Mouse (Mus musculus) forebrain, postnatal 0 days (tissue): ENCODE measurements around the gene Tnfsf13. TPM values are rescaled to one million over a fixed set of nuclear protein-coding genes. Genes with fewer than 3 reads are reported as not detected.

Source experiments
- ATAC-seq: fragments of 200-750 bp; cut with Nextera tagmentation; 2 replicates; pipeline ENCODE4 v1.8.0; 2017; ENCODE audit warnings: mild to moderate bottlenecking, moderate library complexity
- DNase-seq: peaks from one replicate; pipeline ENCODE4 v3.0.0-alpha.2; 2015
- H3K27ac ChIP-seq: fragments of 300-500 bp; sonication (generic); 2 replicates; pipeline ENCODE4 v1.5.1; 2014; ENCODE audit warnings: low read depth, mild to moderate bottlenecking, antibody characterized with exemption, low read length, moderate library complexity, mixed read lengths
- H3K27me3 ChIP-seq: fragments of 300-500 bp; sonication (generic); 2 replicates; pipeline ENCODE4 v1.6.1; 2014; ENCODE audit warnings: mild to moderate bottlenecking, low read length, mixed read lengths; ENCODE audit not compliant: insufficient read depth
- H3K36me3 ChIP-seq: fragments of 300-500 bp; sonication (generic); 2 replicates; pipeline ENCODE4 v1.6.1; 2014; ENCODE audit warnings: mild to moderate bottlenecking, moderate library complexity; ENCODE audit not compliant: insufficient read depth
- H3K4me1 ChIP-seq: fragments of 300-500 bp; sonication (generic); 2 replicates; pipeline ENCODE4 v1.6.1; 2014; ENCODE audit warnings: antibody characterized with exemption; ENCODE audit not compliant: insufficient read depth
- H3K4me2 ChIP-seq: fragments of 300-500 bp; sonication (generic); 2 replicates; pipeline ENCODE4 v1.6.1; 2014; ENCODE audit warnings: low read depth, mild to moderate bottlenecking, moderate library complexity
- H3K4me3 ChIP-seq: fragments of 300-500 bp; sonication (generic); 2 replicates; pipeline ENCODE4 v1.5.1; 2014; ENCODE audit warnings: low read depth, low read length, mixed read lengths
- H3K9ac ChIP-seq: fragments of 300-500 bp; sonication (generic); 2 replicates; pipeline ENCODE4 v1.6.1; 2014; ENCODE audit warnings: mild to moderate bottlenecking
- H3K9me3 ChIP-seq: fragments of 300-500 bp; sonication (generic); 2 replicates; pipeline ENCODE4 v1.6.1; 2016; ENCODE audit warnings: low read length
- CTCF ChIP-seq: sonication (generic); IDR thresholded peaks from 2 replicates; pipeline ENCODE4 v1.5.1; 2016; ENCODE audit warnings: antibody characterized with exemption, control low read depth, low read depth
- WGBS: fragments of 180-500 bp; shearing (Covaris S2); extraction: QIAGEN DNeasy Blood & Tissue Kit; methylation state at CpG from one replicate; pipeline ENCODE4 v1.1.7; 2014; 5-methylcytosine and 5-hydroxymethylcytosine counted together
- polyA plus RNA-seq: library from polyadenylated mRNA; unstranded; fragments of >200 nt; fragmentation: Nextera tagmentation; extraction: Ambion mirVana; gene quantifications from 2 replicates; pipeline ENCODE4 v1.2.1, GENCODE M21; 2015
- total RNA-seq: library from RNA; depleted of rRNA; stranded (reverse); fragments of >200 nt; gene quantifications from 2 replicates; pipeline ENCODE4 v1.2.3, GENCODE M21; 2014

Gene Tnfsf13
- total and polyA plus RNA-seq, 2 experiments from 2014 or later, result 0.61 TPM; not detected in 1

DNA sequence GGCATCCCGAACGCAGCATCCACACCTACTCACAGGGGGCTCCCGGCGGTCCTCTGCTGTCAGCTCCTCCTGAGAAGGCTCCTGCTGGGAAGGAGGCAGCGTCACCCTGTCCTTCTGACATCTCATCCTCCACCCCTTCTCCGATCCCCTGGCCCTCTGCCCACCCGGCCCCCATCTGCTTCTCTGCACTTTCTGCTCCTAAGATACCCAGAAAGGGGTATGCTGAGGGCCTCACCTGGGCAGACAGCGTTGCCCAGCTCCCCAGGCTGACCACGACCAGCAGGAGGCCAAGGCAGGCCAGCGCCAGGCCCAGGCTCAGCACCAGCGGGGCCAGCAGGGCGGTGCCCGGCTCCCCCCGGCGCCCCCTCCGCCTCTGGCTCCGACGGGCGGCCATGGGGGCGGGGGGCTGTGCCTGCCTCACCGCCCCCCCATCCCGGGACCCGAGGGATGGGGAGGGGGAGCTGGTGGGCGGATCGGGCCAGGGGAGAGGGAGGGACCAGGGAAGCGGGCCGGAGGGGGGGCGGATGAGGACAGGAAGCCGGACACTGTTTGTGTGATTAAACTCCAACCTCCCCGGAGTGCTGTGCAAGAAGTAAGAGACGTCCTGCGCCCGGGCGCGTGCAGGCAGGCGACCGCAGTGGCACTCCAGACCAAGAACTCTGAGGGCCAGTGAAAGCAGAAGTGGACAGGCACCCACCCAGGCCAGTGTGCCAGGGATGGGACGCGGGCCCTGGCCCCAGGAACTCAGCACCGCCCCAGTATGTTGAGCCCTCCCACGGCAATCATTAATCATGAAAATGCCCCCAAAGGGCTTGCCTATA lies 10.0 kb upstream of the Tnfsf13 start, which contains the start of the genes Tnfsf12 and Tnfsfm13:
TSS of gene Tnfsf12 (minus strand) at position 489 of the 821 bp plus-strand sequence.
TSS of gene Tnfsfm13 (minus strand) at position 738 of the 821 bp plus-strand sequence.
- Histone ChIP-seq H3K27me3 (no peaks in the 10 kb centered on the region), H3K4me2 (peak within 1 kb of the TSS; percentile 95), H3K4me1 (peaks cover 12% of the 10 kb centered on the region; the same call in 1 of the 2 replicates), H3K27ac (0 out of 2 replicates have a peak within 1 kb of the TSS, but pooled peaks have one; percentile 9), H3K36me3 (no peaks in the 10 kb centered on the region), H3K9me3 (no peaks in the 10 kb centered on the region), H3K9ac (peak within 1 kb of the TSS; percentile 64), H3K4me3 (peak within 1 kb of the TSS; percentile 47)
- ATAC-seq (peak; percentile 50), DNase-seq (peak; percentile 32)
- peak; percentile 12; the same call in 1 of the 2 replicates for TF ChIP-seq CTCF
- whole genome bisulfite sequencing, result 2% methylated on average over 40 of the region's 41 CpGs

DNA sequence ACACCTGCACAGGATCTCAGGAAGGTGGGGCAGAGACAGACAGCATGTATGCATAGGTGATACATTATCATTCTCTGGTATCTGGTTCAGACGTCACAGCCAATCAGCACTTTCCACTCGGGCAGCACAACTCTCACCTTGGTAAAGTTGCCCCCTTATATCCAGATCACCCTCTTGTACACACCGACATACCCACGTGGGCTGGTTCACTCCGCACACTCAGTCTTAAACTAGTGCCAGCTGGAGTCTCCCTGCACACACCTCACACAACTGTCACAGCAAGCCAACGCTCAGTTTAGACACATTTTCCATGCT lies 9.4 kb upstream of the Tnfsf13 start:
- Histone ChIP-seq H3K36me3 (no peaks in the 10 kb centered on the region), H3K9ac (peak overlapping the region; percentile 64), H3K4me3 (peak overlapping the region; percentile 47), H3K9me3 (no peaks in the 10 kb centered on the region), H3K4me2 (peak overlapping the region; percentile 95), H3K4me1 (peaks cover 12% of the 10 kb centered on the region; the same call in 1 of the 2 replicates), H3K27ac (0 out of 2 replicates have a peak overlapping the region, but pooled peaks have one; percentile 9), H3K27me3 (no peaks in the 10 kb centered on the region)
- ATAC-seq, result peak; percentile 47; the same call in 1 of the 2 replicates
- no peak for DNase-seq
- 16% methylated on average over 6 of the region's 6 CpGs for WGBS
- TF ChIP-seq CTCF, result no peak

DNA sequence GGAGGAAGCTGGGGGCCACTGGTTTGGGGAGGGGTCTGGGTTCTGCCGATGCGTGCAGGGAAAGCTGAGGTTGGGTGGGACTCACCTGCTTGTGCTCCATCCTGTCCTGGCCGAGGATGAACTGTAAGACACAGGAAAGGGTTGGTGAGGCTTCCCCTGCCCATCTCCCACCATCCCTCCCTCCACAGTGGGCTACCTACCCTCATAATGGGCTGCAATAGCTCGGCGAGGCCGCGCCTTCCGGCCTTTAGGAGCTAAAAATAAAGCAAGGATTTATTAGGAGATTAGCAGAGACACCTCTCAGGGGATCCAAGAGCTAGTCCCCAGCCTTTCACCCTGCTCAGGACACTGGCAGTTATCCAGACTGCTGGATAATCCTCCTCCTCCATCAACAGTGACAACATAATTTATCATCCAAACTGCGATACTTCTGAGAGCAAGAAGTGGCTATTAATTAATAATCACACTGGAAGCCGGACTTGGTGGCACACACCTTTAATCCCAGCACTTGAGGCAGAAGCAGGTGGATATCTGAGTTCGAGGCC lies 7.9 kb upstream of the Tnfsf13 start:
- Histone ChIP-seq H3K36me3 (no peaks in the 10 kb centered on the region), H3K9me3 (no peaks in the 10 kb centered on the region), H3K9ac (no peak overlapping the region), H3K4me3 (no peak overlapping the region), H3K4me1 (peaks cover 12% of the 10 kb centered on the region; the same call in 1 of the 2 replicates), H3K27me3 (no peaks in the 10 kb centered on the region), H3K4me2 (no peak overlapping the region), H3K27ac (no peak overlapping the region)
- DNase-seq (no peak), ATAC-seq (no peak)
- TF ChIP-seq CTCF, result no peak
- 49% methylated on average over 11 of the region's 11 CpGs for WGBS

DNA sequence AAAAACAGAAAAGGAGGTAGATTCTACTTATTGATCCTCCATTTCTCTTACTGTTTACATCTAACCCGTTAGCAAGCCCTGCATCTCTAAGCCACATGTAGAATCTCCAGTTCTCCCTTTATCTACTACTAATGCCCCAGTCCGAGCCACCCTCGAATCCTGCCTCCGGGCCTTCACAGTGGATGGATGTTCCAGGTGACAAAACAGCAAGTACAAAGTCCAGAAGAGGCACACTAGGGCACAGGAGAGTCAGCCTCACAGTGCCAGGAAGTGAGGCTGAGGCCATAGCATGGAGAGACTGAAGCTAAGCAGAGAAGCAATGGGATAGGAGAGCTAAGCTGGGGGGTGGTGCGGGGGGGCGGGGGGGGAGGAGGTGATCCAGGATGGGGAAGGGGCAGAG lies 7.3 kb upstream of the Tnfsf13 start:
- H3K27ac ChIP-seq, result no peak overlapping the region
- 82% methylated on average over 6 of the region's 6 CpGs for WGBS
- no peaks in the 10 kb centered on the region for H3K9me3 ChIP-seq
- H3K4me1 ChIP-seq, result peaks cover 12% of the 10 kb centered on the region; the same call in 1 of the 2 replicates
- no peak overlapping the region for H3K4me3 ChIP-seq
- no peaks in the 10 kb centered on the region for H3K27me3 ChIP-seq
- no peaks in the 10 kb centered on the region for H3K36me3 ChIP-seq
- H3K4me2 ChIP-seq, result no peak overlapping the region
- ATAC-seq (no peak), DNase-seq (no peak)
- no peak overlapping the region for H3K9ac ChIP-seq
- no peak for TF ChIP-seq CTCF

DNA sequence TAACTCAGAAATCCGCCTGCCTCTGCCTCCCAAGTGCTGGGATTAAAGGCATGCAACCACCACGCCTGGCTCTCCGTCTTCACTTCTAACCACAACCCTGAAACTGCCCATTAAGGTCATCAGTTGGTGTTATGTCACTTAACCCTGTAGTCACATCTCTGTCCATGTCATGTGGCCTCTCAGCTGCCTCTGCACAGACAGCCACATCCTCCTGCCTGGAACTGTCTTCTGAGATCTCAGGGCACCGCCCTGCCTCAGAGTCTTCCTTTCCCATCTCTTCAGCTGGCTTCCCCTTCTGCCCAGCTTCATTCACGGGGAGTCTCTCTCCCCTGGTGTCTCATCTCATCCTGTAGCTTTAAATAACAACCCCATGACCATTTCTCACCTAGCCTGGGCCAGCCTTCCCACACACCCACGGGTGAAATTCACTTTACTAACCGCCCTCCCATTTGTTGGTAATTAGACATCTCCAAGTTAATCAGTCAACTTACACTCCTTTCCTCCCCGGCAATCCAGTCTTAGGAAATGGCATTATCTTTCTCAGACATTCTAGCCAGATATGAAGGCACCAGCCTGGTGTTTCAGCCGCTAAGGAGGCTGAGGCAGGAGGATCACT lies 6.7 kb upstream of the Tnfsf13 start:
- peaks cover 12% of the 10 kb centered on the region; the same call in 1 of the 2 replicates for H3K4me1 ChIP-seq
- H3K9ac ChIP-seq, result no peak overlapping the region
- H3K27ac ChIP-seq, result no peak overlapping the region
- no peak for TF ChIP-seq CTCF
- WGBS, result 84% methylated on average over 9 of the region's 9 CpGs
- no peaks in the 10 kb centered on the region for H3K9me3 ChIP-seq
- no peak overlapping the region for H3K4me3 ChIP-seq
- no peak overlapping the region for H3K4me2 ChIP-seq
- ATAC-seq (no peak), DNase-seq (no peak)
- no peaks in the 10 kb centered on the region for H3K27me3 ChIP-seq
- H3K36me3 ChIP-seq, result no peaks in the 10 kb centered on the region

DNA sequence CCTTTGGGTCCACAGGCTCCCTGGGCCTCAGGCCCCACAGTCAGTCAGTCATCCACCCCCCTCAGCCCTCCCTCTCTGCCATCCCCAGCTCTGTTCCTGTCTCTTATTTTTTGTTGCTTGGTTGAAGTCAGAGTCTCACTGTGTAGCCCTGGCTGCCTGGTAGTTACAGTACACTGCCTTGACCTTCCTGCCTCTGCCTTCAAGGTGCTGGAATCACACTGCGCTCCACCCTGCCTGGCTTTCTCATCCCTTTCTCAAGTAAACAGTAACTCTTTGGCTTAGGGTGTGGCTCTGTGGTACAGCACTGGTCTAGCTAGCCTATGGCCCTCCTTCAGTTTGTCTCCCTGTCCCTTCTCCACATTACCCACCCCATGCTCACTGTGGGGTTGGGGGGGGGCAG lies 4.3 kb upstream of the Tnfsf13 start:
- no peak overlapping the region for H3K9ac ChIP-seq
- H3K27me3 ChIP-seq, result no peaks in the 10 kb centered on the region
- DNase-seq (no peak), ATAC-seq (no peak)
- WGBS, result 95% methylated on average over 1 of the region's 1 CpGs
- no peaks in the 10 kb centered on the region for H3K36me3 ChIP-seq
- no peaks in the 10 kb centered on the region for H3K4me1 ChIP-seq
- no peaks in the 10 kb centered on the region for H3K9me3 ChIP-seq
- no peak overlapping the region for H3K4me3 ChIP-seq
- no peak overlapping the region for H3K27ac ChIP-seq
- H3K4me2 ChIP-seq, result no peak overlapping the region
- no peak for TF ChIP-seq CTCF
